Mouse (Mus musculus): Measurements from ENCODE around the gene Gm10203.

Gm10203 gene

GRCm38 (mm10) chr6:149179064-149179463, 49.1 kb downstream of the Gm10203 start:
- DNase-seq (ENCODE audit: low read depth, low spot score): no peak
